Mouse (Mus musculus) cortical plate, adult 2 months (tissue): Measurements from ENCODE around the gene Picalm.

Experiments
- CTCF ChIP-seq: fragments of 200-500 bp; IDR thresholded peaks from 2 replicates; pipeline ENCODE4 v1.5.1; 2011; ENCODE audit warnings: mild to moderate bottlenecking, control low read depth, low read length; ENCODE audit not compliant: insufficient read depth; ENCODE audit errors: extremely low read depth
- POLR2A ChIP-seq: fragments of 200-500 bp; IDR thresholded peaks from 2 replicates; pipeline ENCODE4 v1.6.1; 2011; ENCODE audit warnings: mild to moderate bottlenecking, low read length, control low read depth; ENCODE audit not compliant: insufficient read depth; ENCODE audit errors: extremely low read depth

GRCm38 (mm10) chr7:90084531-90084930, 45.5 kb upstream of the Picalm start:
- no peak for TF ChIP-seq POLR2A
- TF ChIP-seq CTCF: no peak
